Mouse (Mus musculus) kidney, postnatal 0 days (tissue): ENCODE results near the gene Krcc1. TPM values are rescaled to one million over a fixed set of nuclear protein-coding genes. Genes with fewer than 3 reads are reported as not detected.

ENCODE experiments used
- ATAC-seq: fragments of 200-750 bp; cut with Nextera tagmentation; replicated peaks from 2 replicates; pipeline ENCODE4 v1.8.0; 2017; ENCODE audit warnings: low read depth, moderate number of reproducible peaks, moderate TSS enrichment, moderate library complexity; ENCODE audit not compliant: low FRiP score
- DNase-seq: peaks from one replicate; pipeline ENCODE4 v3.0.0-alpha.2; 2016; ENCODE audit warnings: low spot score
- H3K27ac ChIP-seq: fragments of 300-500 bp; sonication (generic); 2 replicates; pipeline ENCODE4 v1.5.1; 2014; ENCODE audit warnings: mild to moderate bottlenecking
- H3K27me3 ChIP-seq: fragments of 300-500 bp; sonication (generic); 2 replicates; pipeline ENCODE4 v1.6.1; 2014; ENCODE audit warnings: low read length, mixed read lengths; ENCODE audit not compliant: insufficient read depth
- H3K36me3 ChIP-seq: fragments of 300-500 bp; sonication (generic); 2 replicates; pipeline ENCODE4 v1.6.1; 2014; ENCODE audit warnings: low read length, mixed read lengths; ENCODE audit not compliant: insufficient read depth
- H3K4me1 ChIP-seq: fragments of 300-500 bp; sonication (generic); replicated peaks from 2 replicates; pipeline ENCODE4 v1.6.1; 2014; ENCODE audit warnings: antibody characterized with exemption, low read length, mixed read lengths; ENCODE audit not compliant: insufficient read depth
- H3K4me2 ChIP-seq: fragments of 300-500 bp; sonication (generic); 2 replicates; pipeline ENCODE4 v1.6.1; 2014; ENCODE audit warnings: mild to moderate bottlenecking, low read length, moderate library complexity, mixed read lengths
- H3K4me3 ChIP-seq: fragments of 300-500 bp; sonication (generic); replicated peaks from 2 replicates; pipeline ENCODE4 v1.5.1; 2014; ENCODE audit warnings: low read depth, low read length
- H3K9ac ChIP-seq: fragments of 300-500 bp; sonication (generic); 2 replicates; pipeline ENCODE4 v1.6.1; 2014; ENCODE audit warnings: low read depth, low read length
- H3K9me3 ChIP-seq: fragments of 300-500 bp; sonication (generic); replicated peaks from 2 replicates; pipeline ENCODE4 v1.6.1; 2016; ENCODE audit warnings: low read length, inconsistent platforms, mixed read lengths
- CTCF ChIP-seq: IDR thresholded peaks from 2 replicates; pipeline ENCODE4 v1.5.1; 2016; ENCODE audit warnings: antibody characterized with exemption, low read depth, mild to moderate bottlenecking, moderate library complexity
- WGBS: fragments of 180-500 bp; shearing (Covaris S2); extraction: QIAGEN DNeasy Blood & Tissue Kit; methylation state at CpG from one replicate; pipeline ENCODE4 v1.1.7; 2014; 5-methylcytosine and 5-hydroxymethylcytosine counted together
- polyA plus RNA-seq: library from polyadenylated mRNA; unstranded; fragments of >200 nt; fragmentation: Nextera tagmentation; extraction: Ambion mirVana; gene quantifications from 2 replicates; pipeline ENCODE4 v1.2.1, GENCODE M21; 2015

Gene Krcc1
- 90.7 and 93.1 TPM in 2 replicates for polyA plus RNA-seq

- under 1% methylated on average over 83 of the region's 84 CpGs for WGBS
- Histone ChIP-seq H3K4me3 (peak within 1 kb of the TSS; percentile 89), H3K4me1 (peaks cover 5% of the 10 kb centered on the region; the same call in 1 of the 2 replicates), H3K27me3 (no peaks in the 10 kb centered on the region), H3K27ac (peak within 1 kb of the TSS; percentile 99), H3K9me3 (no peaks in the 10 kb centered on the region), H3K9ac (peak within 1 kb of the TSS; percentile 95), H3K36me3 (no peaks in the 10 kb centered on the region), H3K4me2 (peak within 1 kb of the TSS; percentile 78)
- DNase-seq (peak; percentile 98), ATAC-seq (peak; percentile 94)
- TF ChIP-seq CTCF, result no peak; the same call in 1 of the 2 replicates
Measured at GRCm38 (mm10) chr6:71271389-71272315, at the start of gene Krcc1. Gene Krcc1 (plus strand): TSS chr6:71271677.

- H3K4me1 ChIP-seq, result no peaks in the 10 kb centered on the region
- WGBS, result 49% methylated on average over 3 of the region's 3 CpGs
- no peak overlapping the region for H3K9ac ChIP-seq
- ATAC-seq (peak; percentile 43; the same call in 1 of the 2 replicates), DNase-seq (peak; percentile 69)
- H3K9me3 ChIP-seq, result no peaks in the 10 kb centered on the region
- H3K36me3 ChIP-seq, result no peaks in the 10 kb centered on the region
- no peak overlapping the region for H3K27ac ChIP-seq
- no peak overlapping the region for H3K4me2 ChIP-seq
- H3K27me3 ChIP-seq, result no peaks in the 10 kb centered on the region
- TF ChIP-seq CTCF, result no peak
- no peak overlapping the region for H3K4me3 ChIP-seq
Measured at GRCm38 (mm10) chr6:71224184-71224943, 47.1 kb upstream of the Krcc1 start.

GRCm38 (mm10) chr6:71226544-71226943 is 44.9 kb upstream of the Krcc1 start:
- no peaks in the 10 kb centered on the region for H3K27me3 ChIP-seq
- 45% methylated on average over 6 of the region's 6 CpGs for WGBS
- H3K9me3 ChIP-seq, result no peaks in the 10 kb centered on the region
- no peak overlapping the region for H3K4me3 ChIP-seq
- ATAC-seq (no peak), DNase-seq (no peak)
- no peaks in the 10 kb centered on the region for H3K36me3 ChIP-seq
- no peak for TF ChIP-seq CTCF
- H3K4me2 ChIP-seq, result no peak overlapping the region
- no peaks in the 10 kb centered on the region for H3K4me1 ChIP-seq
- H3K9ac ChIP-seq, result no peak overlapping the region
- no peak overlapping the region for H3K27ac ChIP-seq

- H3K27ac ChIP-seq, result 0 out of 2 replicates have a peak overlapping the region, but pooled peaks have one; percentile 8
- H3K36me3 ChIP-seq, result no peaks in the 10 kb centered on the region
- H3K4me1 ChIP-seq, result no peaks in the 10 kb centered on the region
- no peak overlapping the region for H3K9ac ChIP-seq
- H3K4me2 ChIP-seq, result no peak overlapping the region
- no peaks in the 10 kb centered on the region for H3K9me3 ChIP-seq
- no peak for TF ChIP-seq CTCF
- 13% methylated on average over 7 of the region's 7 CpGs for WGBS
- DNase-seq, result peak; percentile 36
- peak; percentile 29; the same call in 1 of the 2 replicates for ATAC-seq
- H3K4me3 ChIP-seq, result no peak overlapping the region
- H3K27me3 ChIP-seq, result no peaks in the 10 kb centered on the region
Measured at GRCm38 (mm10) chr6:71227157-71227770, 44.2 kb upstream of the Krcc1 start.

GRCm38 (mm10) chr6:71235121-71235520 is 36.4 kb upstream of the Krcc1 start:
- Histone ChIP-seq H3K27ac (no peak overlapping the region), H3K36me3 (no peaks in the 10 kb centered on the region), H3K27me3 (no peaks in the 10 kb centered on the region), H3K4me2 (no peak overlapping the region), H3K9me3 (no peaks in the 10 kb centered on the region), H3K9ac (no peak overlapping the region), H3K4me1 (no peaks in the 10 kb centered on the region), H3K4me3 (no peak overlapping the region)
- 64% methylated on average over 13 of the region's 13 CpGs for WGBS
- no peak for DNase-seq
- TF ChIP-seq CTCF, result no peak
- no peak for ATAC-seq

- TF ChIP-seq CTCF, result no peak
- Histone ChIP-seq H3K9ac (no peak overlapping the region), H3K4me3 (no peak overlapping the region), H3K36me3 (no peaks in the 10 kb centered on the region), H3K27ac (no peak overlapping the region), H3K9me3 (no peaks in the 10 kb centered on the region), H3K27me3 (no peaks in the 10 kb centered on the region), H3K4me2 (no peak overlapping the region), H3K4me1 (no peaks in the 10 kb centered on the region)
- DNase-seq (no peak), ATAC-seq (no peak)
- WGBS, result 62% methylated on average over 3 of the region's 3 CpGs
Measured at GRCm38 (mm10) chr6:71235944-71236343, 35.5 kb upstream of the Krcc1 start.
